Mouse (Mus musculus) urinary bladder, postnatal 10 days (tissue): Measurements from ENCODE around the gene Csf2rb.
"Not testable (repeated sequence)": the region's sequence is repeated elsewhere in the genome, so short reads cannot be mapped to it uniquely, and the experiment has no call there.

ENCODE experiments used
- DNase-seq: peaks from one replicate; pipeline ENCODE4 v3.0.0; 2022; ENCODE audit warnings: low spot score

The Csf2rb gene

GRCm38 (mm10) chr15:78325671-78326339 lies at the start of gene Csf2rb:
Gene Csf2rb (plus strand): TSS chr15:78325752.
- DNase-seq, result no peak

DNA sequence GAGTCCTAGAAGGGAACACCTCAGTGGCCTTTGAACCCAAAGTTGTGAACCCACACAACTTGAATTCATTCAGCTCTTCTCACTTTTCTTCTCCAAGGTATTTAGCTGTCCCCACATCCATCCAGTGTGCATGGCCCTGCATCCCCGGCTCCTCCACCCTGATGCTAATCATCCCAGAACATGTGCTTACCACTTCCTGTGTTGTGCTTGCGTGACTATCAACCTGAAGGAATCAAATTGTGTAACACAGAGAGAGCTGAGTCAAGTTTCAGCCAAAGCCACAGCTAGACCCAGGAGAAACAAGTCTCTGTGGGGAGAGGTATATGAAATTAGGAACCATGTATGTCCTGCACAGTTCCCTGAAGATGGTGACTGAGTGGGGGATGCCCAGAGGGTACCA lies 47.2 kb upstream of the Csf2rb start:
- no peak for DNase-seq

DNA sequence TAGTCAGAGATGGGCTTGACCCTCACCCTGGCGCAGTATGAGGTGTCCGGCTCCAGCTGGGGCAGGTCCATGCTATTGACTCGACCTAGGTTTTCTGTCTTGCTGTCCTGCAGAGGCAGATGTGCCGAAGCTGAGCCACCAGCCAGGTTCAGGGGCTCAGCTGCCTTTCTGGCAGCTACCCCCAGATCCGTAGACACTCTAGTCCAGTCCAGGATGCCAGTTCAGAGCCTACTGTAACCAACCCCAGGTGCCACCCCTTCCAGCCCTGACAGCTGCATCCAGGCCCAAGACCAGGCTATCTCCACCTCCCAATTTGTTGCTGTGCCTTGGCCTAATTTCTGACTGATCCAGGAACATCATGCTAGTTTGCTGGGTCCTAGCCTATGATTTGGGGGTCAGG lies 37.6 kb upstream of the Csf2rb start:
- no peak for DNase-seq

GRCm38 (mm10) chr15:78289775-78290174 lies 35.8 kb upstream of the Csf2rb start:
- not testable (repeated sequence) for DNase-seq

DNA sequence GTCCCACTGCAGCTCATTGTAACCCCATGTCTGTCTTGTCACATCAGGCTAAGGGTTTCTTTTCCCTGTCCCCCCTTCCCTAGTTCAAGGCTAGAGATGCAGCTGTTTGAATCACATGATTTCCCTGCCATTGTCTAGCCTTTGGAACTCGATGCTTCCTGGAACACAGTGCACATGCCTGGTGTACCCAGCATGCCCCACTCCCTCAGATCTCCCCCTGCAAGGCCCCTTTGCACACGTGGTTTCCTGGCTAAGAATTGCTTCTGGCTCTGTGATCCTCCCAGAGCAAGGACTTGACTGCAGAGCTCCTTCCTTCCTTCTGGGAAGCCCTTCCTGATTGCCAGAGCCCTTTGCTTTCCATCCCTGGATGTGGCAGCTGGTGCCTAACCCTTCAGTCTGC lies 32.3 kb upstream of the Csf2rb start:
- DNase-seq, result not testable (repeated sequence)

DNA sequence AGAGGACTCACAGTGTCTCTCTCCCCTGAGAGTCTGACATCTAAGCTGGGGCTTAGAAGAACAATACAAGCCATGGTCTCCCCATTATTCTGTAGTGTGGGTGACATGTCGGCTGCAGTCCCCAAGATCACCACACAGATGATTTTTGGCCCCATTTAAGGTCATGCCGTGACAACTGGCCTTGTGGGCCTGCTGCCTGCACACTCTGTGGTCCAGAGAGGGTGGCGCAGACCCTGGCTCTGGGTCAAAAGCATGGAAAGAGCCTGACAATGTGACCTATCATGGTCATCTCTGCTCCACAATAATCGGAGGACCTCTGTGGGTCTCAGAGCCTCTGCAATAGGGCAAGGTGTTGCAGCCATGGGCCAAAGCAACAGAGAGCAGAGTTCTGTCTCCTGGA lies 31.8 kb upstream of the Csf2rb start:
- DNase-seq, result no peak

DNA sequence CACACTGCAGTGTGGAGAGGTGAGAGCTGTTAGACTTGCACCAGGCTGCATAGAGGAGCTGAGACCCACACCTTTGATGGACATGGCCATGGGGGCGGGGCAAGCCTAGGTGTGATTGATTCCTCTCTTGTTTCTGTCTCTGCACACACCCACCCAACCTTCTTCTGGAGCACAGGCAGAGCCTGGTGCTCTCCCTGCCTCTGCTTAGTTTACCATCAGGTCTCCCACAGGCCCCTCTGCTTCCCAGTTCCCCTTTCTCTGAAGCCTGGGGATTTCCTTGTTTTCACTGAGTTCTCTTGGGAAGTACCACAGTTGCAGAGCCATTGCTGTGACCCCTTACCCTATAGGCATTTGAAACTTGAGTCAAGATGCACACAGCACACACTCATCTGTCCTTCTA lies 27.0 kb upstream of the Csf2rb start:
- DNase-seq, result no peak

DNA sequence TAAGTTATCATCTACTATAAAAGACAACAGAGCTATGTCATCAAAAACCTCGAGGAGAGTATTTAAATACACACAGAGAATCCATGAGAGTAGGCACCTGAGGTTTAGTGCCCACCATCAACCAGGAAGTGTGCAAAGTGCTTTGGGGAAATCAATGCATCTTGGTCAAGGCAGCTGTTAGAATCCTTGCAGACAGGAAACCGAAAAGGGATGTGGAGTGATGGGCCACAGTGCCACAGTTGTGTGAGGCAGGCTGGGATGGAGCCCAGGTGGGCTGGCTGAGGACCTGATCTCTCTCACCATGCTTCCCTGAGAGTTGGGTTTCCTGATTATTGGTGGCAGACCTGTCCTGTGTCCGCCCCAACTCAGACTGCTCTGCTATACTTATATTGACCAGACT lies 25.9 kb upstream of the Csf2rb start:
- no peak for DNase-seq

- DNase-seq, result no peak
These were observed 24.8 kb upstream of the Csf2rb start for GRCm38 (mm10) chr15:78300773-78301172.

DNA sequence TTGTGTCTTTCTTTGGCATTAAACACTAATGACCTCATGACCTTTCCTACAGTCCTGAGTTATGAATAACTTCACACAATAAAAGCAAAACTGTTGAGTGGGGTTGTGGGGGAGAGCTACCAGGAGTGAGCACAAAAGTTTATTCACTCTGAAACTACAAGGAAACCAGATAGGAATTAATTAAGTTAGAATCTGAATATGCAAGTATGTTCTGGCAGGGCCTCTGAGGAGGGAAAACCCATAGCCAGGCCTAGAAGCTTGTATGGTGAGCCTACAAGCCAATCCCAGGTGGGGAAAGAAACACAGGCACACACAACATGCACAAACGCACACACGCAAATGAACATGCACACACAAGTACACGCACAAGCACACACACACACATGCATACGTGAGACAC lies 22.8 kb upstream of the Csf2rb start:
- no peak for DNase-seq

- no peak for DNase-seq
These were observed 21.8 kb upstream of the Csf2rb start for GRCm38 (mm10) chr15:78303665-78304233.

- DNase-seq, result no peak
These were observed 20.1 kb upstream of the Csf2rb start, which contains the start of gene Csf2rb2 for GRCm38 (mm10) chr15:78305341-78305933. Gene Csf2rb2 (minus strand): TSS chr15:78305721.

DNA sequence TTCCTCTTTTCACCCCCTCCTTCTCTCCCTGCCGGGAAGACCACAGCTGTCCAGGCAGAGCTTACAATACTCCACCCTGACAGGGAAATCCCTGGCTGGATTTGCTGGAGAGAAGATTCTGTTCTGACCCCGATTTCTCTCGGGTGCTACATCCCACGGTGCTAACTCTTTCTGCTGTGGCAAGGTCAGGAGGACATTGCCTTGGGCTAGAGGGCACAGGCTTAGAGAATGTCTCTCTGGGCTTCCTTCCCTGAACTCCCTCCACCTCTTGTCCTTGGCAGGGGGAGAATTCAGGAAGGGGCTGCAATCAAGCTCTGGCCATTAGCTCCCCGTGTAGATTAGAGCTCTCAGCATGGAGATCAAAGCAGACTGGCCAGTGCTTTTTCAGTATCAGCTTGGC lies 15.7 kb upstream of the Csf2rb start:
- no peak for DNase-seq

GRCm38 (mm10) chr15:78310971-78311370 lies 14.6 kb upstream of the Csf2rb start:
- DNase-seq, result no peak

- not testable (repeated sequence) for DNase-seq
These were observed 12.9 kb upstream of the Csf2rb start for GRCm38 (mm10) chr15:78312421-78313233.

- not testable (repeated sequence) for DNase-seq
These were observed 11.9 kb upstream of the Csf2rb start for GRCm38 (mm10) chr15:78313659-78314058.

- DNase-seq, result not testable (repeated sequence)
These were observed 7.0 kb upstream of the Csf2rb start for GRCm38 (mm10) chr15:78318338-78319171.

DNA sequence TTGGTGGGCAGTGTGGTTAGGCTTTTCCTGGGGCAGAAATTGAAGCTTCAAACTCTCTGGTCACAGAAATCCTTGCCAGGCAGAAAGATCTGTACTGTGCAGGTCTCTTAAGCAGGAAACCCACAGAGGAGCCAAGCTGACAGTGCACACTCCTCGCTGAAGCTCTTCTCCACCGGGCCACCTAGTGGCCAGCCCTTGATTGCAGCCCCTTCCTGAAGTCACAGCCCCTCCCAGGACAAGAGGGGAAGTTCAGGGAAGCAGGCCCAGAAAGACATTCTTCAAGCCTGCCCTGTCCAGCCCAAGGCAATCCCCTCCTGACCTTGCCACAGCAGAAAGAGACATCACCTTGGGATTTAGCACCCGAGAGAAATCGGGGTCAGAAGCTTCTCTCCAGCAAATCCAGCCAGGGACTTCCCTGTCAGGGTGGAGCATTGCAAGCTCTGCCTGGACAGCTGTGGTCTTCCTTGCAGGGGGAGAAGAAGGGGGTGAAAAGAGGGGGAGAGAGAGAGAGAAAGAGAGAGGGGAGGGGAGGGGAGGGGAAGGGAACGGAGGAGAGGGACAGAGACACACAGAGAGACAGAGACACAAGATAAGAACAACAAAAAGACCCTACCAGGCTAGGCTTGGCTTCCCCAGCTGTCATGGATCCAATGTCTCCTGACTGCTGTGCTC lies 4.6 kb upstream of the Csf2rb start:
- DNase-seq, result peak; percentile 29

DNA sequence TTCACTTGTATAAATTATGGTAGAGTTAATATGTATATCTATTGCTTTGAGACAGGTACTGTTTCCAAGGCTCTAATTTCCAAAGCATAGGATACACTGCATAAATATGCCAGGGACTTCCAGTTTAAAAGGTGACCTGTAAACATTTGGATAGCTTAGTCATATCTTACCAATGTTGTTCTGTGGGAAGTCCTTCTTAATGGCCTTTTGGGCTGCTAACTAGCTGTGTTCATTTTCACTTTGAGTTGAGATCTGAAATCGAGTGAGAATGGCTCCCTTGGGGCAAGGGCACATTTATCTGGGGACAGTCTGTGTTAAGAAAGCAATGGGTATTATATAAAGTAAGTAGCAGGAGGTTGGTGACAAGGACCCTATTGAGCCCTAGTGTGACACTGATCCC lies 2.2 kb upstream of the Csf2rb start:
- no peak for DNase-seq

- no peak for DNase-seq
These were observed 1.3 kb upstream of the Csf2rb start for GRCm38 (mm10) chr15:78324294-78324693.

DNA sequence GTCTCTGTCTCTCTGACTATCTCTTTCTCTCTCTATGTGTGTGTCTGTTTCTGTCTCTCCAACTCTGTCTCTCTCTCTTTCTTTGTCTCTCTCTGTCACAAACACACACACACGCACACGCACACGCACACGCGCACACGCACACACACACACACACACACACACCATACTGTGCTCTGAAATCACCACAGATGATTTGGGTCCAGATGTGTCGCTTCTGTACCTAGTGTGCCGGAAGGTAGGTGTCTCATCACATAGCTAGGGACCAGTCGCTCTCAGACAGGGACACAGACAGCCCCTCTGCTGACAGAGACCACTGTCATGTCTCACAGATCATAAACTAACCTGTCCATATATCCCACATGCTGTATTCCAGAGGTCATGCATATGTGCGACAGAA lies 1.2 kb downstream of the Csf2rb start:
- DNase-seq, result no peak
